Mouse (Mus musculus): ENCODE results near the gene Phip. TPM values are rescaled to one million over a fixed set of nuclear protein-coding genes. Genes with fewer than 3 reads are reported as not detected.

Phip gene
- total RNA-seq, 2 experiments from 2014 or later, result 73.0 to 73.1 TPM

DNA sequence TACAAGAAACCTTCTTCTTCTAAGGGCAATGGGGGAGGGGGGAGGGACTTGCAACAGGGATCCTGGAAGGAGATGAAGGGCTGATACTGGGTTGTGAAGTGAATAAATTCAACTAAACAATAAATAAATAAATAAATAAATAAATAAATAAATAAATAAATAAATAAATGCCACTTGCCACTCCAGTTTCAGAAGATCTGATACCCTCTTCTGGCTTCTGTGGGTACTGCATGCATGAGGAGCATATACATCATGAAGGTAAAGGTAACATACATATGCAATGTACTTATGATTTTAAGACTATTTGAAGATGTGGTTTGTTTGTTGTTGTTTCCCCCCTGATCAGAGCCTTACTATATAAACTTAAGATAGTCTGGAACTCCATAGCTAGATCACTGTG, 91.1 kb downstream of the Phip start:
- DNase-seq (ENCODE audit: low spot score in 2 of 2), result no peak

DNA sequence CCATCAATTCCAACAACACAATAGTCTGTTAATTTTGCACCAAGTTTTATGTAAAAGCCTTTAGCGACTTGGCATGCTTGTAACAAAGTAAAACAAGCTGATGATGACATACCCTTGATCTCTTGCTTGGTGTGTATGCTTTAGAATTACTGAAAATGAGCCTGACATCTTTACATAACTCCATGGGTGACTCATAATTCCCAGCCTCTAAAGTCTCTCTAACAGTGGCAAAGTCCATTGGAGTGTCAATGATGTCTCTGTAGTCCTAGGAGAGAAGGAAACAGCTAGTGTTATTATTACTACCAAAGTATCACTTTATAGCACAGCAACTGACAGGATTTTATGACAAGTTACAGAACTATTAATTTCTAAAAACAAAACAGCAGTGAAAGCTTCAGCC, 98.2 kb downstream of the Phip start:
- no peak for DNase-seq (ENCODE audit: low spot score in 2 of 2)

DNA sequence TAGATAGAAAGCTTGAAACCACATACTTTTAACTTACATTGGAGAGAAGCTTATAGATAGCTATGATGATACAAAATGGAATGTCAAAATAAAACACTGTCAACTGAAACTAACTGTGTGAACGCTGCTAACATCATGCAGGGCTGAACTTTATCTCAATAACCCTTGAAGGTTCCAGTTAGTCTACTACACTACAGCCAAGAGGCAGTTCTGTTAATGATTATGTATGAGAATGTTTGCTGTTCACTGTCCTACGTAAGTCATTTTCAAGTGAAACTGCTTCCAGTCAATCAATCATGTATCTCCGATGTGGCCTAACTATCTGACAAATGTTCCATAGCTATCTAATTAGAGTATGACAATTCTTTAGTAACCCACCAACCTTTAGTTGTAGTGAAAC, 107.6 kb downstream of the Phip start:
- no peak for DNase-seq (ENCODE audit: low spot score in 2 of 2)

DNA sequence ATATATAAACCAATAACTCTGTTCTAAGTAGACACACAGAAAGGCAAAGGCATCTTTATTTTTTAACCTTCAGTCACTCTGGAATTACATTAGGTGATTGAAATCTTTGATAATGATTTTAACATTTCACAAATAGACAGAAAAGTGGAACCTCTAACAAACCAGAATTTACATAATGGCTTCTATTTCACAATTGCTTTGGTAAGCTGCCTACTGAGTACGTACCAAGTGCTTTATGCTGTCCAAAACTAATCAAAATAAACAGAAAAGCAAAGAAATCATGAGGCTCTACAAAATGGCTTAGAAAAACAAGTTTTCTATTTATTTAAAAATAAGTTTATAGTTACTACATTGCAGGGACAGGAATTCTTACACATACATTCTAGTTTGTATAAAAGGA, 109.2 kb downstream of the Phip start:
- no peak for DNase-seq (ENCODE audit: low spot score in 2 of 2)

DNA sequence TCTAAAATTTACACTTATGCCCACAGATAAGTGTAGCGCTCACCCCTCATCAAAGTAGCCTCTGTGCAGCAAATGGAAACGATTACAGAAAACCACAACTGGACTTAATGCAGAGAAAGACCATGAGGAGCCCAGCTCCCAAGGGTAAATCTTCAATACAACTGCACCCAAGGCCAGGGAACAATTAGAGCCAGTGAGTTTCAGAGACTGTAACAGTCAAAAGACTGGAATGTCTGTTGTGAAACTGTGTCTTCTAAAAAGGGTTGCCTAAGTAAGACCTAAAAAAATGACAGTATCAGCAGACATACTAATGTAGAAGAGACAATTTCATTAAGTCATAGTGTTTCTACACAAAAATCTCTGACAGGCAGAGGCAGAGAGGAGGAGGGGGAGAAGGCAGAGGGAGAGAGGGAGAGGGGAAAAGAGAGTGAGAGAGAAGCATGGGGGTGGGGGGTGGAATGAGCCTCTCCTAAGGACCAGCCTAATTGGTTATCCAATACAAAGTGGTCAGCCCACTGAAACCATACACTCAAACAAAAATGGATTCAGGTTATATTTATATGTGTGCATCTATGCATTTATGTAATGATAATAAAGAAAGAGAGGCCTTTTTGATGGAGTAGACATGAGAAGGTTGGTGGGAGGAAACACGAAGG, 113.4 kb downstream of the Phip start:
- no peak for DNase-seq (ENCODE audit: low spot score in 2 of 2)

DNA sequence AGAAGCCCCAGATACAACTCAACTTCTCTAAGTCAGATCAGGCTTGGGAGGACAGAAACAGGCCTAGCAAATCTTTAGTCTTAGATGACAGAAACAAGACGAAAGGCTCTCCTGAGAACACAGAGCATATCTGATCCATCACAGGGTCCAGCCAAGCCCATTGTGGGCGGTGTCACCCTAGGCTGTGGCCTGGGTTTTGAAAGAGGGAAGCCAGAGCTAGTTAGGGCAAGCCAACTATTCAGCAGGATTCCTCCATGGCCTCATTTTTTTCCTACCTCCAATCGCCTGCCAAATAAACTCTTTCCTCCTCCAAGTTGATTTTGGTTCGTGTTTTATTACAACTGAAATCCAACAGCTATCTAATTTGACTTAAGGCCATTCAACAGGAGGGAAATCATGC, 114.0 kb downstream of the Phip start:
- DNase-seq (ENCODE audit: low spot score in 2 of 2), result no peak

DNA sequence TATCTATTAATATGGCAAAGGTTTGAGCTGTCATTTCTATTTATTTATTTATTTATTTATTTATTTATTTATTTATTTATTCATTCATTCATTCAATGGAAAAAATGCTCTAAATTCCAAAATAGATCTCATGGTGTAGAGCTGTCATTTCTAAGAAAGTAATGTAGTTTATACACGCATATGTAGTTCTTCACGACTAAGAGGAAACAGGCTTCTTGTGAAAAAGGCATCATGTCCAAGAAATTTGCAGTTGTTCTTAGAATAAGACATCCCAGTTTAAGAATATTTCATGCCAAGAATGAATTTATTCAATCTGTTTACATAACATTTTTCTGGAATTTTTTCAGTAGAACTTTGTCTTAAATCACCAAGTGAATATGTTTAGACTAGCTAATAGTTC, 114.5 kb downstream of the Phip start:
- DNase-seq (ENCODE audit: low spot score in 2 of 2), result no peak

DNA sequence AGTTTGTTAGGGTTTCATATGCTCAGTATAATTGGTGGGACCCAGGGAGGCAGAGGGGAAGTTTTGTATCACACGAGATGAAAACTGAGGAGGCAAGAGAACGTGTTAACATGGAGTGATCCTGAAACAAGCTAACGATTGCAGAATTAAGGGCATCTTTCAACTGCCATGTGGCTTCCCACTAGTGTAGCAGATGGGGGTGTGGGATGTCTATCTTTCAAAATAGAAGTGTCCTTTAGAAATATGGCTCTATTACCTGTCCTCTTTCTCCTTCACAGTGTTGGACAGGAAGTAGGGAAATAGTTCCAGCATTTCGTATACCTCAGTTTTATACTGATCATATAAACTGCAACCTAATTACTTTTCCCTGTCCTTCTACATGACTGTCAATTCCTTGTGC, 119.1 kb downstream of the Phip start:
- peak in 1 of 2 experiments; percentile 17 for DNase-seq (ENCODE audit: low spot score in 2 of 2)

DNA sequence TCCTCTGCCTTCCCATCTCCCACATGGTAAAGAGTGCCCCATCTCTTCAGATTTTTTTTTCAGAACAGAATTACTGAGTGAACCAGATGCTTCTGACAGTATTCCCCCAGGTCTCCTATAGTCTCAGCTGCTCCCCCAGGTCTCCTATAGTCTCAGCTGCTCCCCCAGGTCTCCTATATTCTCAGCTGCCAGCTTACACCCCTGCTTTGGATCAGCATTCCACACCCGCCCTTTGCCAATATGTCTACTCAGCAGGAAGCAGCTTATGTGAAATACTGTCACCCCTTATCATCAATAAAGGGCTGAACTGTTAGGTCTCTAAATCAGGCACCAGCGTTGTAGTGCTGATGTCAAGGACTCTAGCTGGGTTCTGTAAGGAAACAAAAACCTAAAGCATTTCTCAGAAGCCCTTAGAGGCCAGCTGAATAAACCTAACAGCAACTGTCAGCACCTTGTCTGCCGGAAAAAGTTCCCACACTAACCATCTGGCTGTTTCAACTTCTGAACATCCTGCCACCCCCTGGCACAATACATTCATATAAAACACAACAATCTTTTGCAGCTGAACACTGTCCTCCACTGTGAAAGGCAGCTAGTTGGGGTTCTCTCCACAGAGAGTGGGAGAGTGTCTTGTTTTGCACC, 120.2 kb downstream of the Phip start:
- DNase-seq (ENCODE audit: low spot score in 2 of 2), result peak; percentile 27 to 59

DNA sequence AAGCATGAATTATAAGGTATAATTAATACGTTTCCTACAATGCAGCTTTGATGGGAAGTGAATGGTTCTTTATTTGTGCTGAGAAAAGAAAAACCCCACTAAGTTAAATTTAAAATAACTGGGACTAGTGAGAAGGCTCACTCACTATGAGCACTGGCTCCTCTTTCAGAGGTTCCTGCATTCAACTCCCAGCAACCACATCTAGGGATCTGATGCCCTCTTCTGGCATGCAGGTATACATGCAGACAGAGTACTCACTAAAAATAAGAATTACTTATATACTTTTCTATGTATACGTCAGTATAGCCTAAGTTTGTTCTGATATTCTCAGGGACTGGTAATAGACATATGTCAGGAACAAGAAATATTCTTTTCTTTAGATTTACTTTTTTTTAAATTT, 121.3 kb downstream of the Phip start:
- no peak for DNase-seq (ENCODE audit: low spot score in 2 of 2)

DNA sequence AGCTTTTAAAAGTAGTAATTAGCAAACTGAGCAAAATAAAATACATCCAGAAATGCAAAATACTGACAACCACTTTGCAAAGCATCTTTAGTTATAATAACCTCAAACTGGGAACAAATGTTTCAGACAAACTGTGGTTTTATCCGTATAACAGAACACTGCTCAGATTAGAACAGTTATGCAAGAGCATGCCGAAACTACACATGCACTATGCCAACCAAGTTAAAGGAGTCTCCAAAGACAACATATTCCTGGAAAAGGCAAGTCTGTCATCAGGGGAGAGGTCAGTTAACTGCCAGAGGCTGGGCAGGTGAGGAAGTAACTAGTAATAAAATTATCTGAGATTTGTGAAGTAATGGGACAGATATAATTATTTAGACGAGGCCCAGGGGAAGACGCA, 132.6 kb downstream of the Phip start:
- no peak for DNase-seq (ENCODE audit: low spot score in 2 of 2)

DNA sequence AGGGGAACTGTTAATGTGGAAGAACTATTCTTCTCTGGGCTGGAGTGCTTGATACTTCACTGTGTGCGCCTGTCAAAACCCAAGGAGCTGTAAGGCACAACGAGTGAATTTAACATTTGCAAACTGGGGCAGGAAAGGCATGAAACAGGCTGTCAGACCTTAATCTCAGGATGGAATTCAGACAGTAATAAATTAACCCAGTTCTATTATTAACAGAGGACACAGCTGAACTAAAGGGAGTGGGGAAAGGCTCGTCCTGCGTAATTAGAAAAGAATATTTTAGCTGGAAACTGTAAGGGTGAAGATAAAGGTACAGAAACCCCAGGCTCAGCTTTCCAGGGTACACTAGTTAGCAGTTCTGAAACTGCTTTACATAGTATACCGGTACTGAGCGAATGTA, 139.4 kb downstream of the Phip start:
- no peak for DNase-seq (ENCODE audit: low spot score in 2 of 2)

DNA sequence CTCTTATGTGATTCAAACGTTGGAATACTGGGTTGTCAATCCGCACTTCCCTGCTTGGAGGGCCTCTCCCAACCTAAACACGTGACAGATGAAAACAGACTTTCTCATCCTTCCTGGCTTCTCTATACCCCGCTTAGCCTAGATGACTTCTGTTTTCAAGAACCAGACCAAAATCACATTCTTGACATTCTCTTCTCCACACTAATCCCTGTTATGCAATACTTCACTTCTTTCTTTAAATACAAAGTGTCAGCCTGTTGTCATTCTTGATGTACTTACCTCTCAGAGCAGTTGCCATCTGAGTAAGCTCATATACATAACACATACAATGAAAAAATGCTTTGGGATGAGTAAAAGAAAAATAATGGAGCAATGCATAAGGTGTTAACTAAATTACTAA, 143.4 kb downstream of the Phip start:
- DNase-seq (ENCODE audit: low spot score in 2 of 2), result no peak

DNA sequence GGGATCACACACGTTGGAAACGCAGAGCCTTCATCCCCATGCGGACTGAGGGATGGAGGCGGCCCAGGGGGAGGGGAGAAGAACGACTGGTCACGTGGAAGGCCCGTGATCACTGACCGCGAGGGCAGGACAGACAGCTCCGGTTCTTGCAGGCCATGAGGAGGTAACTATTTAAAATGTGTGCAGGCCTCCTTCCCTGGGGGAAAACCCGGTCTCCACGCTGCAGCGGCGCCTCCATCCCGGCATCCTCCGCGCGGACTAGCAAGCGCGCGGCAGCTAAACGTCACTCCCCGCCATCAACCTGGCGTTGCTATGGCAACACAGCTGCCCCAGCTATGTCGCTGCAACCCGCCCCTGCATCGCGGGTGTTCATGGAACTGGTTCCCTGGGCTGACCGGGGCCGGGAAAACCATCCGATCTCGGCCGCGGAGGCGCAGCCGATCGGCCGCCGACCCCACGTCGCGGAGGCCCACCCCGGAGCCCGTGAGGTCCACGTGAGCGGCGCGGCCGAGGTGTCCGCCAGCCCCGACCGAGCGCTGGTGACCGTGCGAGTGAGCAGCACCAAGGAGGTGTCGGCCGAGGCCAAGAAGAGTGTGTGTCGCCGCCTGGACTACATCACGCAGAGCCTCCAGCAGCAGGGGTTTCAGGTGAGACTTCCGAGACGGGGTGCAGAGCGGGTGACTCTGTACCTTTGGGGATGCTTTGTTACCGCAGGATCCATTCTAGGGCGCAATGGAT, 145.5 kb downstream of the Phip start:
- peak; percentile 91 to 93 for DNase-seq (ENCODE audit: low spot score in 2 of 2)

DNA sequence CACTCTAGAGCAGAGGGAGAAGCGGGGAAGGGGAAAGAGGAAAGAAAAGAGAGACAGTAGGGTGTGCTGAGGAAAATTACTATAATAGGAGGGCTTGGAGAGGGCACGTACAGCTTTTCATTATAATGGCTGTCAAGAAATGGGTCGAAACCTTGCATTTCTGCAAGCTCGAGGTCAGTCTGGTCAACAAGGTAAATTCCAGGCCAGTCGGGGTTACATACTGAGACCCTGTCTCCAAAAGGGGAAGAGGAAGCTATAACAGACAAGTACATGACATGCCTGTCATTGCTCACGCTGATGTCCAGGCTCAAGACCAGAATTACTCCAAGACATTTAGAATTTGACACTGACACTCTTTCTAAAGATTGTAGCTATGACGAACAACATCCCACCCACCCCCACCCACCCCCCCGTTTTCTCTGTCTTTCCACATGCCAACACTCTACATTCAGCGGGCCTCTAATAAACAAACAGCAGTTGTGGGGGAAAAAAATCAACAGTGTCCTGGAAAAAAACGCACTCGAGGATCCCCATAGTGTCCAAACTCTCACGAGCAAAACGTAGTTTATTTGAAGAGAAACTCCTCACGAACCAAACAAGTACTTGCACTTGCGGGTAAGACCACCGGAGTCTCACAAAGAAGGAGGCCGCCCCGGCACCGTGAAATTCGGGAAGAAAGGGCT, 146.2 kb downstream of the Phip start, which contains the start of gene Irak1bp1:
Gene Irak1bp1 (plus strand): TSS at position 534 of the 683 bp plus-strand sequence.
- DNase-seq (ENCODE audit: low spot score in 2 of 2), result no peak

DNA sequence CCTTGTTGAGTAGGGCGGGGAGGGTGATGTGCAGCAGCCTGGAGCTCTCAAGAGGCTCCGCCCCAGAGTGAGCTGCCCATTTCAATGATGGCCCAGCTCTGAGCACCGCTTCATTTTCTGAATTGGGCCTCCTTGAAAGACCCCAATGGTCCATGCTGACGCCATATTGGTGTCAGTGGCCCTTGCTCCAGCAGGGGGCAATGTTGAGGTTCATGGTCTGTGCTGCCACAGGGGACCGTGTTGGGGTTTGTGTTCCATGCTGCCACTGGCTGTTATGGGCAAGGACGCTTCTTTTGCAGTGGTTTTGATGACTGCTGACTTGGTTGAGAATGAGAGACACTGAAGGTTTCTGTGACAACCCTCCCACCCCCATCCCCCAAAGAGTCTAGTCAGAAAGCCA, 148.9 kb downstream of the Phip start:
- DNase-seq (ENCODE audit: low spot score in 2 of 2), result no peak

Other genes starting within 250 kb of the Phip start
- gene Irak1bp1, start 146.0 kb downstream of the Phip start, total RNA-seq (2021), result 10 to 100 TPM; 16.7 to 17.3 TPM
- gene Hmgn3, start 171.2 kb upstream of the Phip start, total RNA-seq (2021), result 10 to 100 TPM; 64.5 to 75.2 TPM